ENCODE assay signal across 8 mouse cellular contexts in the genomic region with DNA sequence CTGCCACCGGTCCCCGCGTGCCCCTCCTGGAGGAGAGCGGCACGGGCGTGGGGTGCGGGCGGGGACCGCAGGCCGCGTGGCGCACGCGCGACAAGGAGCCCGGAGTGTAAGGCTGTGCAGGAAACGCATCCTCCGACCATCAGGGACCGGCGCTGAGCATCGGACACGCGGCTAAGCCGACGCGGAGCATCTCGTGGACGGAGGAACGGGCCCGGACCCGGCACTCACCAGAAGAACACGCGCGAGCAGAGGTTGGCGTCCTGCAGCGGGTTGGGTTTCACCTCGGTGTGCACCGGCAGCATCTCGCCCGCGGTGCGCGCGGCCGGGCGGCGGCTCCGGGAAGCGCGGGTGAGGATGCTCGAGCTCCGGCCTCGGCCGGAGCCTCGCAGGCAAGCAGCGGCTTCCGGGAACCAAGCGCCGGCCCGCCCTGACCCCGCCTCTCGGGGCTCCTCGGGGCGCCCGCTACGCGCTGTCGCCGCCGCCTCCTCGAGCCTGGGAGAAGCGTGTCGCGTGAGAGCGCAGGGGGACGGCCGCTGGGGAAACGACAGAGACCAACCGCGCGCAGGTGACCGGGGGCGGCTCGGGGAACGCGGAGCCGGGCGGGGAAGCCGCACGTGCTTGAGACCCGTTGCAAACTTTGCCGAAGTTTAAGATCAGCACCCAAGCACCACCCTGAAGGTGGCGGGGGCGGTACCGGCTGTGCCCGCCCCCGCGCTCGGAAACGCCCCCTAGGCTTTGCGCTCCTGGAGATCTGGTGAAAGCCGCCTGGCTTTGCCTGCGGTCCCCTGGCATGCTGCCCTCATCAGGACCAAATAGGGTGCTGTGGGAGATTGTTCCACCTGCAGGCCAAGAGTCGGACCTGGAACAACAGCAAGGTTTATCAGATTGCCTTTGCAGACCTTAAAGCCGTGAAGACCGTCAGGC. TPM values are rescaled to one million over a fixed set of nuclear protein-coding genes. Genes with fewer than 3 reads are reported as not detected.
A peak's percentile ranks its signal among the peaks of the same experiment; 100 is the strongest.
DNase-seq lines count a peak whose midpoint lies in the region.

TSS of gene Abcc4 (minus strand) at position 412 of the 924 bp plus-strand sequence.

- peak within 1 kb of the TSS; percentile 78 for H3K4me3 ChIP-seq in hindbrain, embryonic 10.5 days

- H3K4me1 ChIP-seq in hindbrain, embryonic 10.5 days (replicated peaks), result peaks cover 42% of the 10 kb centered on the region

- peak within 1 kb of the TSS; percentile 87 for H3K27ac ChIP-seq in hindbrain, embryonic 10.5 days

- H3K27me3 ChIP-seq in hindbrain, embryonic 10.5 days (ENCODE audit: insufficient read depth, poor library complexity, severe bottlenecking), result peaks cover 69% of the 10 kb centered on the region

- no peaks in the 10 kb centered on the region for H3K9me3 ChIP-seq in hindbrain, embryonic 10.5 days

- no peaks in the 10 kb centered on the region for H3K36me3 ChIP-seq in hindbrain, embryonic 10.5 days

- DNase-seq in MN1 (ENCODE audit: low spot score), result peak; percentile 67
- peak; percentile 61 for DNase-seq in cerebellum, adult 8-10 months
- peak; percentile 20 to 54 for DNase-seq in frontal cortex, postnatal 10 days (ENCODE audit: low spot score in 2 of 2)
- peak; percentile 75 for DNase-seq in hindbrain, embryonic 10.5 days (ENCODE audit: low spot score)
- peak; percentile 37 to 48 for DNase-seq in layer of hippocampus, postnatal 14 days (ENCODE audit: low spot score in 2 of 2)
- DNase-seq in lung, postnatal 10 days, result peak; percentile 86
- peak; percentile 57 for DNase-seq in ovary, postnatal 14 days (ENCODE audit: low spot score)
- peak; percentile 83 for DNase-seq in thymus, postnatal 25 days

- under 1% methylated on average over 106 of the region's 106 CpGs for WGBS in hindbrain, embryonic 10.5 days

RNA-seq across cellular contexts. Expression of gene Abcc4, which starts in this region (rescaled TPM):
- polyA plus RNA-seq in hindbrain, embryonic 10.5 days (2016; fragmentation: Nextera tagmentation; extraction: Ambion mirVana), result 2.8 and 4.6 TPM in 2 replicates
- 10 to 100 TPM in 1 of 2 experiments, 1 to 10 TPM in 1; 8.8 to 10.3 TPM for total RNA-seq in layer of hippocampus, postnatal 14 days (2021)

Comparison
In these comparisons a context has a peak if more than half of its experiments do, and no peak if none do; other contexts are left out.
1. Peak in every context shown above with its lines: DNase-seq, H3K4me3 ChIP-seq and H3K27ac ChIP-seq.